Mouse (Mus musculus): ENCODE results near the gene Rsrc2.
"Not testable (repeated sequence)": the region's sequence is repeated elsewhere in the genome, so short reads cannot be mapped to it uniquely, and the experiment has no call there.

Gene Rsrc2

DNA sequence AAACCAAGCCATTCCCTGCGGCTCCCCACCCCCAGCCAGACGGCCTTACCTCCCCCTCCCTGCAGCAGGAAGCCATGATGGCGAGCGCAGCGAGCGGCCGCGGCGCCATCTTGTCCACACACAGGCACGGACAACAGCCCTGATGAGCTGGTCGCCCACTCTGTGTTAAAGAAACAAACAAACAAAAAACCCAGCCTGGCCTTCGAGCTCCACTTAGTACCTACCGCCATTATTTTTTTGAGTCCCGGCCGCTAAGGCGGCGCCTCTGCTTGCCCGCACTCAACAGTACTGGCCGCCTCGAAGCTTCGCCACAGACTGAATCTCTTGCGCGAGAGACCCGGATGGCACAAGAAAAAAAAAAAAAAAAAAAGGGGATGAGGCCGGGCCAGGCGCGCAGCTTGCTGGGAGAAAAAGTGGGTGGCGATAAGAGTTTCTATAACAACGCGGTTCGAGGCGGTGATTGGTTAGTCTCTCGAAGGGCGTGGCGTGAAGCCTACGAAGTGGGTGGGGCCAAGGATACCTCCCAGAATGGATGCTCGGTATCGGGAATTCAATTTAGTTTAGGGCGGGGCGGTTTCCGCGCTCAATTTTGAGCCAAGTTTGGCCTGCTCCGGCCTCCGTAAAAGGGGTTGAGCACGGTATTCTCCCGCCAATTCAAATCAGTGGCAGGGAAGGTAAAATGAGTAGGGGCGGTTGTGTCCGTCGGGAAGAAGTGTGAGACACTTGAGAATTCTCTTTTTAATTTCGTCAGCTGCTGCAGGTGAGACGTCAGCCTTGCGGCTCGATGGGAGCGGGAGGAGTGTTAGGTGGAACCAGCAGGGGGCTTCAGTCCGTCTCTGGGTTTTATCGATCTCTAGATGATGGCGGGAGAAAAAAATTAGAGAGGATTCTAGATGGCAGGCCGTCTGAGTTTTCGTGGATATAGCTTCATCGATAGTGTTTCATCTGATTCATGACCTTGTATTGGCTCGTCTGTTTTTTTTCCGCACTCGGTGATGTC lies at the start of gene Rsrc2, which contains the start of gene Kntc1:
TSS of gene Rsrc2 (minus strand) at position 350 of the 1,000 bp plus-strand sequence.
TSS of gene Kntc1 (plus strand) at position 652 of the 1,000 bp plus-strand sequence.
- DNase-seq (ENCODE audit: low read depth, low spot score) = peak; percentile 99

DNA sequence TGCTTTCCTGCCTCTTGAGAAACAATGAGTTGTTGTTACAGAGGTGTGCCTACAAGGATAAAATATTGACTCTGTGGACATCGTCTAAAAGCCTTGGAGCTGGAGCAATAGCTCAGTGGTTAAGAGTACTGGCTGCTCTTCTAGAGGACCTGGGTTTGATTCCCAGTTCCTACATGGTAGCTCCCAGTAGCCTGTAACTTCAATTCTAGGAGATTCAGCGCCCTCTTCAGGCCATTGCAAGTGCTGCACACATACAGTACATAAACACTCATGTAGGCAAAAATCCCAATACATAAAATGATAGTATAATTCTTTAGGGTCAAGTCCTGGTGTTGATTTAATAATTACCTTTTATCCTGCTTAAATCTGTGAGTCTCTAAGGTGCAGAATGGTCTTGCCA lies 43.9 kb upstream of the Rsrc2 start:
- DNase-seq (ENCODE audit: low read depth, low spot score) = peak; percentile 54

DNA sequence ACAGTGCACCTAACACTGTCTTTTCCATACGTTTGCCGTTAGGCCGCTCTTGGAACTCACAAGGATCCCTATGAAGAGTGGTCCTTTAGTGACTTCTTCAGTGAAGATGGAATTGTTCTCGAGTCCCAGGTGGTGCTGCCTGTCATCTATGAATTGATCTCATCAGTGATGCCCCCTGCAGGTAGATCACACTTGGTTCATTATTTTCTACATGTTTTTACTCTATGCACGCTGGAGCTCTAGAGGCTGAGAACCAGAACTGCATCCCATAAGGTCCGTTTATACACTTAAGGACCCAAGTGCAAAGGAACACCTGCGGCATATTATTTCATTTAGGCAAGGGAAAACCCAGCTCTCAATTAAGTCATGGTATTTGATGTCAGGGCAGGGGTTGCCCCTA lies 39.8 kb upstream of the Rsrc2 start:
- DNase-seq (ENCODE audit: low read depth, low spot score) = peak; percentile 73

- DNase-seq (ENCODE audit: low read depth, low spot score) = no peak
These were observed 32.6 kb upstream of the Rsrc2 start for GRCm38 (mm10) chr5:123781864-123782263.

DNA sequence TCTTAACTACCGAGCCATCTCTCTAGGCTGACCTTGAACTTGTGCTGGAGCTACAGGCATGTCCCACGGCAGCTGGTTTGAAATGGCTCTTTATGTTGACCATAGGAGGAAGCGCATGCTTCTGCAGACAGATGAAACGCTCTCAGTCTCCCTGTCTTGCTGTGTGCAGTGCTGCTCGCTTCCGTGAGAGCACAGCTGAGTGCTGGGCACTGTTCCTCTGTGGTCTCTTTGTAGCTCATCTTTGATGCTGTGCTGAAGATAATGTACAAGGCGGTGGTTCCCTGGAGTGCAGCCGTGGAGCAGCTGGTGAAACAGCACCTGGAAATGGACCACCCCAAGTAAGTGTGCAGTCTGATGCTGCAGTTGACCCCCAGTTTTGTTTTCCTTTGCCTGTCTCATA lies 31.5 kb upstream of the Rsrc2 start:
- no peak for DNase-seq (ENCODE audit: low read depth, low spot score)

DNA sequence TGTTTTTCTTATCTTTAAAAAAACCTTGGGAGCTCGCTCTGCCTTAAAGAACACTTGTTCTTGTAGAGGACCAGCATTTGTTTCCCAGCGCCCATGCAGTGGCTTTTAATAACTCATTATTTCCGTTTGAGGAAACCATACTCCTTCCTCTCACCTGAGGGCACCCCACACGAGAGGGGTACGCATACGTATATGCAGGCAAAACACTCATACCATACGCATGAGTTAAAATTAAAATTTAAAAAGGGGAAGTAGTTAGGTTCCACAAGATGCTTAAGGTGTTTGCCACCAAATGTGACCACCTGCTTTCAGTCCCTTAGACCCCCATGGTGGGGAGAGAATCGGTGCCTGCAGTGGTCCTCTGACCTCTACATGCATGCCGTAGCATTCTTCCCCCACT lies 24.2 kb upstream of the Rsrc2 start:
- DNase-seq (ENCODE audit: low read depth, low spot score) = no peak

GRCm38 (mm10) chr5:123766455-123766854 lies 17.2 kb upstream of the Rsrc2 start:
- DNase-seq (ENCODE audit: low read depth, low spot score) = not testable (repeated sequence)

DNA sequence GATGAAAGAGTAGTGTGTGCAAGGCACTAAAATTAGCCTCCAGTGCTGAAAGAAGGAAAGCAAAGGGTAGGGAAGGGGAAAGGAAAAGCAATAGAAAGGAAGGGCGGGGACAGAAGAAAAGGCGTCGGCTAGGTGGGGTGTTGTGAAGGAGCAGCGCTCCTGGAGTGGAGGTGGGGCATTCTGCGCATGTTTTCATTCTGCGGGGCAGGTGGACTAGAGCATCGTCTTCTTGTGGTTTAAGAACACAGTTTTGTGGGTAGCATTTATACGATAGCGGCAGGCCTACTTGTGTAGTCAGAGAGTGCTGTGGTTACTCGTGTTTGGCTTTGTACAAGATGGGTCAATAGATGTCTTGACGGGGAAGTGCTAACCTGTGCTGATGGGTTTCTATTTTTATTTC lies 16.3 kb upstream of the Rsrc2 start:
- DNase-seq (ENCODE audit: low read depth, low spot score) = no peak

GRCm38 (mm10) chr5:123748339-123749064 lies 712 bp downstream of the Rsrc2 start:
- no peak for DNase-seq (ENCODE audit: low read depth, low spot score)

- DNase-seq (ENCODE audit: low read depth, low spot score) = no peak
These were observed 1.6 kb downstream of the Rsrc2 start for GRCm38 (mm10) chr5:123747604-123748003.

DNA sequence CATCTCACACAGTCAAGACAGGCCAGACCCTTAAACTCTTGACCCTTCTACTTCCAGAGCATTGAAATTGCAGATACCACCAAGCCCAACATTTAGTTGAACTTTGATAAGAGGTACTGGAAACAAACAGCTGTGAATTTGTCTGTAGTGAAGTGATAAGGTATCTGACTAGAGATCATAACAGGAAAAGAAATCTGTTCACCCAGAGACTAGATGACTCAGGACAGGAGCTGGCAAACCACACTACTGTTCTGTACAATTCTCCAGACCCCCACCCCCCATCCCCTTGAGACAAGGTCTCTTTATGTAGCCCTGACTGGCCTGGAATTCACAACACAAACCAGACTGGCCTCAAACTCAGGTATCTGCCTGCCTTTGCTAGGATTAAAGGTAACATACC lies 3.0 kb downstream of the Rsrc2 start:
- no peak for DNase-seq (ENCODE audit: low read depth, low spot score)

DNA sequence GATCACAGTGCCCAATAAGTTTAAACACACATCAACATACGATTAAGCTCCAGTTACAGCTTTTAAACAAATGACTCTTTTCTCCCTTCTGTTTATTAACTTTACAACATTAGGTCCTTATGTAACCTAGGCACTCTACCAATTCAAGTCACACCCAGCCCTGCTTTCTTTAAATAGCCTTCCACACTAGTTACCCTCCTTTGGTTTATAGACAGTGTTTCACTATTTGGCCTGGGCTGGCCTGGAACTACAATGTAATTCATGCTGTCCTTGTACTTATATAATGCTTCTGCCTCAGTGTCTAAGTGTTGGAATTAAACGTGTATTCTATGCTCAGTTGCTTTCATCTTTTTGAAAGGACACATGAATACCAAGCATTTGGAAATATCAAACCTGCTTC lies 4.9 kb downstream of the Rsrc2 start:
- DNase-seq (ENCODE audit: low read depth, low spot score) = no peak

GRCm38 (mm10) chr5:123730981-123731380 lies 18.2 kb downstream of the Rsrc2 start:
- DNase-seq (ENCODE audit: low read depth, low spot score) = no peak

GRCm38 (mm10) chr5:123723816-123724215 lies 25.4 kb downstream of the Rsrc2 start:
- peak; percentile 56 for DNase-seq (ENCODE audit: low read depth, low spot score)

GRCm38 (mm10) chr5:123720328-123721311 lies 28.6 kb downstream of the Rsrc2 start, which contains the start of gene Zcchc8:
Zcchc8 (minus strand) TSS chr5:123721100.
- DNase-seq (ENCODE audit: low read depth, low spot score) = peak; percentile 99

DNA sequence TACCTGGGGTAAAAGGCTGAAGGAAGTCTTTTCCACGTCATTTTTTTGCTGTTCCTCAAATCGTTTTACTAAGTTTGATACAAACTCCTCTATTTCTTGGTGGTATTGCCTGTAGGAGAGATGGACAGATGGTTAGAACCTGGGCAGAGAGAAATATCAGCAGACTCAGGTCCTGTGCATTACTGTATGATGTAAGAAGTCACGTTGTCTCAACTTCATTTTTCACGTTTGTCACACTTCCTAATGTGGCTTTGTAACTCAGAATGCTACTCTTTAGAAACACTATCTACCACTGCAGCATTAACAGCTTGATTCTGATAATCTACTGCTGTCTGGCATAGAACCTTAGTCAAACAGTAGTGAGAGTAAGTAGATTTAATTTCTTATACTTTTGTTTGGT lies 34.6 kb downstream of the Rsrc2 start:
- DNase-seq (ENCODE audit: low read depth, low spot score) = no peak

- no peak for DNase-seq (ENCODE audit: low read depth, low spot score)
These were observed 35.4 kb downstream of the Rsrc2 start for GRCm38 (mm10) chr5:123713782-123714181.

GRCm38 (mm10) chr5:123709571-123709970 lies 39.6 kb downstream of the Rsrc2 start:
- DNase-seq (ENCODE audit: low read depth, low spot score) = no peak

DNA sequence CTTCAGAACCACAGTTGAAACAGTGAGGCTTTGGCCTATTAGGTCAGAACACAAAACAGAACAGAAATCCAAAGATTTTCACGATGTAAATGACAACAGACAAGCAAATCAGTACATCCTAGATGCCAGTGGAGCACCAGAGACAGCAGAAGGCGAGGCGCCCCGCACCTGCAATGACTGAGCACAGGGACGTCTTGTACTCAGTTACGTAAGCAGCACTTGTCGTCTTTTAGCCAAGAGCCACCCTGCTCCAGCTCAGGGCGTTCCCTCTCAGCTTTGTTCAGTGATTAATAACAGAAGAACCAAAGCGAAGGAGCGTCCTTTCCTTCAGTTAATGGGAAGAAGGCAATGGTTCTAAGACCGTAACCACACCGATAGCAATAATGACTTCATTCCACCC lies 40.6 kb downstream of the Rsrc2 start:
- DNase-seq (ENCODE audit: low read depth, low spot score) = no peak

DNA sequence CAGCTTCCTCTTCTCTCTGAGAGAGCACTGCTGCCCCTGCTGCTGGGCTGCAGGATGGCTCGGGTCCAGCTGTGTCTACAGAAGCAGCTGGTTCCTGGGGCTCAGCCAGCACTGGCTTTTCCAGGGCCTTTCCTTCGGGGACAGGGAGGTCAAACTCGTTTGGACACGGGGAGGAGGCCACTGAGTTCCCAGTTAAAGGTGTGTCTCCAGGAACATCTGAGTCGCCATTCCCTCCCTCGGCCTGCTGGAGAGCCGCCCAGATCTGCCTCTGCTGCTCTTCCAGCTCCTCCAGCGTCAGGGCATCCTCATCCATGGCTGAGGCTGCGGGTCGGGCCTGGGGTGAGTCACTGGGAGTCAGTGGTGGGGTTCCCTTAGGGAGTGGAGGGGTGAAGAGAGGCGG lies 48.6 kb downstream of the Rsrc2 start:
- no peak for DNase-seq (ENCODE audit: low read depth, low spot score)

- peak; percentile 85 for DNase-seq (ENCODE audit: low read depth, low spot score)
These were observed 50.0 kb downstream of the Rsrc2 start for GRCm38 (mm10) chr5:123699198-123699597.

Data from R1 (cell line).